Mouse (Mus musculus) embryonic facial prominence, embryonic 13.5 days (tissue): ENCODE results near the gene Spdl1. TPM values are rescaled to one million over a fixed set of nuclear protein-coding genes. Genes with fewer than 3 reads are reported as not detected.

ENCODE experiments used
- polyA plus RNA-seq: library from polyadenylated mRNA; unstranded; fragments of >200 nt; fragmentation: Nextera tagmentation; extraction: Ambion mirVana; gene quantifications from 2 replicates; pipeline ENCODE4 v1.2.1, GENCODE M21; 2015

Spdl1 gene
- polyA plus RNA-seq, 1 experiment from 2014 or later: 23.4 TPM

Other genes starting within 250 kb of the Spdl1 start
- gene Dock2, start 49.7 kb downstream of the Spdl1 start, polyA plus RNA-seq: 0.98 and 1.1 TPM in 2 replicates